Mouse (Mus musculus) midbrain, embryonic 13.5 days (tissue): ENCODE data around the gene Pnpla3. TPM values are rescaled to one million over a fixed set of nuclear protein-coding genes. Genes with fewer than 3 reads are reported as not detected.
A peak's percentile ranks its signal among the peaks of the same experiment; 100 is the strongest.

Experiments
- ATAC-seq: fragments of 200-750 bp; cut with Nextera tagmentation; 2 replicates; pipeline ENCODE4 v1.8.0; 2017; ENCODE audit warnings: mild to moderate bottlenecking, moderate TSS enrichment, moderate library complexity
- H3K27ac ChIP-seq: fragments of 300-500 bp; sonication (generic); 2 replicates; pipeline ENCODE4 v1.5.1; 2015; ENCODE audit warnings: inconsistent platforms, mild to moderate bottlenecking, moderate library complexity
- H3K27me3 ChIP-seq: fragments of 300-500 bp; sonication (generic); 2 replicates; pipeline ENCODE4 v1.6.1; 2015; ENCODE audit warnings: mild to moderate bottlenecking, inconsistent platforms
- H3K36me3 ChIP-seq: fragments of 300-500 bp; sonication (generic); 2 replicates; pipeline ENCODE4 v1.6.1; 2015; ENCODE audit warnings: mild to moderate bottlenecking, inconsistent platforms
- H3K4me1 ChIP-seq: fragments of 300-500 bp; sonication (generic); replicated peaks from 2 replicates; pipeline ENCODE4 v1.6.1; 2015; ENCODE audit warnings: inconsistent platforms
- H3K4me2 ChIP-seq: fragments of 300-500 bp; sonication (generic); replicated peaks from 2 replicates; pipeline ENCODE4 v1.6.1; 2015; ENCODE audit warnings: moderate library complexity, mild to moderate bottlenecking, inconsistent platforms
- H3K4me3 ChIP-seq: fragments of 300-500 bp; sonication (generic); replicated peaks from 2 replicates; pipeline ENCODE4 v1.5.1; 2015; ENCODE audit warnings: mild to moderate bottlenecking, inconsistent platforms
- H3K9ac ChIP-seq: fragments of 300-500 bp; sonication (generic); replicated peaks from 2 replicates; pipeline ENCODE4 v1.6.1; 2015; ENCODE audit warnings: mild to moderate bottlenecking, inconsistent platforms
- H3K9me3 ChIP-seq: fragments of 300-500 bp; sonication (generic); 2 replicates; pipeline ENCODE4 v1.6.1; 2016; ENCODE audit warnings: mild to moderate bottlenecking, inconsistent platforms
- WGBS: fragments of 180-500 bp; shearing (Covaris S2); methylation state at CpG from one replicate; pipeline ENCODE4 v1.1.7; 2015; 5-methylcytosine and 5-hydroxymethylcytosine counted together
- polyA plus RNA-seq: library from polyadenylated mRNA; unstranded; fragments of >200 nt; fragmentation: Nextera tagmentation; extraction: Ambion mirVana; gene quantifications from 2 replicates; pipeline ENCODE4 v1.2.1, GENCODE M21; 2015

Pnpla3 gene
- polyA plus RNA-seq, 1 experiment from 2014 or later, result 4.5 TPM

DNA sequence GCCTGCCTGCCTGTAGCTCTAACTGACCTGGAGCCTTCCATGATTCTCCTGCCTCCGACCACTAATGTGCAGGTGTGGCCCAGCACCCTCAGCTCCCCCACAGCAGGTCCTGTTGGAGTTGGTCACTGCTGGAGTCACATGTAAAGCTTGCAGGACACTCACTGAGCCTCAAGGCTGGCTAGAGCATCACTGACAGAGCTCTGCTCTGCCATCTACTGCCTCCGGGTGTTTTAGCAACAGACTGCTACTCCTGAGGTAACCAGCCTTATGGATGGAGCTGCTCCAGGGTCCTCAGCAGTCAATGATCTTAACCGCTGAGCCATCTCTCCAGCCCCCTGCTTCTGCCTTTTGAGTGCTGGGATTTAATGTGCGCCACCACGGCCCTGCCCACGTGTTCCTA lies 55.8 kb downstream of the Pnpla3 start:
- no peaks in the 10 kb centered on the region for H3K9me3 ChIP-seq
- no peak overlapping the region for H3K9ac ChIP-seq
- H3K36me3 ChIP-seq, result no peaks in the 10 kb centered on the region
- peaks cover 58% of the 10 kb centered on the region for H3K4me1 ChIP-seq
- H3K27ac ChIP-seq, result peak overlapping the region; percentile 66
- no peak overlapping the region for H3K4me2 ChIP-seq
- no peak overlapping the region for H3K4me3 ChIP-seq
- H3K27me3 ChIP-seq, result no peaks in the 10 kb centered on the region
- ATAC-seq, result 0 out of 2 replicates have a peak, but pooled peaks have one; percentile 13
- 24% methylated on average over 6 of the region's 6 CpGs for WGBS

DNA sequence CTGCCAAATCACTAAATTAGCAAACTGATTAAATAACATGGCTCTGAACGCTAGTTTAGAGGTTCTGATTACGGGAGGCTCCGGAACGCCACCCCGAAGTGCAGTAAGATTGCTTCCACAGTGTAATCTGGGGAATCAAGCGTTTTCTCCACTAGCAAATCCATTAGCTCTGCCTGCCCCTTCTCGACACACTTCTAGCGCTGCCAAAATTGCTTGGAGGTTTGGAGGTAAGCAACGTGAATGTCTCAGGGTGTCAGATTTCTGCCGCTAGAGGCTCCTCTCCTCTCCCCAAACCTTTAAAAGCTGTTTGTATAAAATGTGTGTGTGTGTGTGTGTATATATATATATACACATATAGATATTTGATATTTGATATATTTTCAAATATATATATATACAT lies 57.1 kb downstream of the Pnpla3 start:
- Histone ChIP-seq H3K9ac (no peak overlapping the region), H3K27me3 (no peaks in the 10 kb centered on the region), H3K9me3 (no peaks in the 10 kb centered on the region), H3K4me3 (no peak overlapping the region), H3K4me2 (no peak overlapping the region), H3K36me3 (no peaks in the 10 kb centered on the region), H3K27ac (0 out of 2 replicates have a peak overlapping the region, but pooled peaks have one; percentile 66), H3K4me1 (peaks cover 49% of the 10 kb centered on the region)
- 51% methylated on average over 10 of the region's 10 CpGs for WGBS
- no peak for ATAC-seq

DNA sequence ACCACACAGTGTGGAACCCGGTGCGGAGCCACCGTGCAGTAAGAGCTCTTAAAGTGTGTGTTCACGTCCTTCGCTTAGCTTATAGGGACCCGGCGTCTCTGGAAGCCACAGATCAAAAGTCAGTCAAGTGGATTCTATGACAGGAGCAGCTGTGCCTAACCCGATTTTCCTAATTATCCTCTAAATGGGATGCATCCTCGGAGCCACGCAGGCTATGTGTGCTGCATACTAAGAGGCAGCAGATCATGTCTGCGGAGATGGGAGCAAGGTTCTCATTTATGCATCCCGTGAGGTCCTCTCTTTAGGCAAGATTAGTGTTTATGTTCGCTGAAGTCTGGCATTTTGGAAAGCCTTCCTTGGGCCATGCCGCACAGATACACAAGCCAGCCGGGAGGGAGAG lies 59.3 kb downstream of the Pnpla3 start:
- WGBS, result 17% methylated on average over 15 of the region's 15 CpGs
- Histone ChIP-seq H3K9me3 (no peaks in the 10 kb centered on the region), H3K36me3 (no peaks in the 10 kb centered on the region), H3K27me3 (no peaks in the 10 kb centered on the region), H3K9ac (no peak overlapping the region), H3K4me2 (peak overlapping the region; percentile 11; the same call in 1 of the 2 replicates), H3K27ac (peak overlapping the region; percentile 84), H3K4me3 (no peak overlapping the region), H3K4me1 (peaks cover 68% of the 10 kb centered on the region)
- ATAC-seq, result peak; percentile 73

DNA sequence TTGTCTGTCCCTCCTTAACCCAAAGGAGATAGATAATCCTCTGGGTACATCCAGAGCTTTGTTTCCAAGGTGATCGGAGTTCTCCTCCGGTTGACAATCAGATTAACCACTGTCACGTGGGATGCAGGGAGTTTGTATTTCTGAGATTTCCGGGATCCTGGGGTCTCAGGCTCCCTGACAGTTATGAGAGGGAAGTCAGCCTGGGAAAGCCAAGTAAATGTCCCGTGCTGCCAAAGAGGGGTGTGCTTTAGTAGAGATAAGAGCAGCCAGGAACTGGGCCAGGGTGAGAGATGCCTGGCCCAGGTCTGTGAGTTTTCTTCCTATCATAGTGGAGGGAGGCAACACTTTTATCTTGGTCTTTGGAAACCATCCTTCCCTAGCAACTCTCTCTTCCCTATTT lies 63.0 kb downstream of the Pnpla3 start:
- peaks cover 68% of the 10 kb centered on the region for H3K4me1 ChIP-seq
- H3K9me3 ChIP-seq, result no peaks in the 10 kb centered on the region
- 1% methylated on average over 5 of the region's 5 CpGs for WGBS
- no peaks in the 10 kb centered on the region for H3K27me3 ChIP-seq
- no peaks in the 10 kb centered on the region for H3K36me3 ChIP-seq
- no peak overlapping the region for H3K4me3 ChIP-seq
- H3K4me2 ChIP-seq, result peak overlapping the region; percentile 83; the same call in 1 of the 2 replicates
- no peak for ATAC-seq
- peak overlapping the region; percentile 70; the same call in 1 of the 2 replicates for H3K9ac ChIP-seq
- peak overlapping the region; percentile 75 for H3K27ac ChIP-seq

DNA sequence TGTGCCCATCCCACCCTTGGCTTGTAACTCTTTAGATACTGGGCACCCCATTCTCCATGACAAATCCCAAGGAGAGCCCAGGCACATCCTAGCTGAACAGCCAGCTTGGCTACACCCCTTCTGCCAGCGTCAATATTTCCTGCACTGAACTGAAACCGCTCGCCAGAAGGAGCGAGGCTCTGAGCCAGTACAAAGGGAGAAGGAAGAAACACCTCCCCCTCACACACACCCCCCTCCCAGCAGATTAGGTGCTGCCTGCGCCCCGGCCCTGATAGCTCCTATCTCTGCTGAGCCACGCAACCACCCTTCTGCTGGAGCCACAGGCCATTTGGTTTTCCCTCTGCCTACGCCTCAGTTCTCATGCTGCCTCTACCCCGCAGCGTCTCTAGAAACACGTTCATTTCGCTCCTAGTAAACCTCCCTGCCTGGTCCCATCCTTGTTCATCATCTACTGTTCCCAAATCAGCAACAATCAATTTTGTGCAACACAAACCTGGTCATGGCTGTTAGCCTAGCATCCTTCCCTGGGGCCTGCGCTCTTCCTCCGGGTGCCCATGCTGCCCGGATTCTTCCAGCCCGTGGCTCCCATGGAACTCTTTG lies 63.6 kb downstream of the Pnpla3 start:
- H3K9ac ChIP-seq, result peak overlapping the region; percentile 70
- peak; percentile 4; the same call in 1 of the 2 replicates for ATAC-seq
- WGBS, result 3% methylated on average over 16 of the region's 16 CpGs
- H3K4me1 ChIP-seq, result peaks cover 64% of the 10 kb centered on the region
- H3K27me3 ChIP-seq, result no peaks in the 10 kb centered on the region
- H3K4me3 ChIP-seq, result peak overlapping the region; percentile 44
- peak overlapping the region; percentile 75 for H3K27ac ChIP-seq
- H3K4me2 ChIP-seq, result peak overlapping the region; percentile 83
- no peaks in the 10 kb centered on the region for H3K36me3 ChIP-seq
- H3K9me3 ChIP-seq, result no peaks in the 10 kb centered on the region

DNA sequence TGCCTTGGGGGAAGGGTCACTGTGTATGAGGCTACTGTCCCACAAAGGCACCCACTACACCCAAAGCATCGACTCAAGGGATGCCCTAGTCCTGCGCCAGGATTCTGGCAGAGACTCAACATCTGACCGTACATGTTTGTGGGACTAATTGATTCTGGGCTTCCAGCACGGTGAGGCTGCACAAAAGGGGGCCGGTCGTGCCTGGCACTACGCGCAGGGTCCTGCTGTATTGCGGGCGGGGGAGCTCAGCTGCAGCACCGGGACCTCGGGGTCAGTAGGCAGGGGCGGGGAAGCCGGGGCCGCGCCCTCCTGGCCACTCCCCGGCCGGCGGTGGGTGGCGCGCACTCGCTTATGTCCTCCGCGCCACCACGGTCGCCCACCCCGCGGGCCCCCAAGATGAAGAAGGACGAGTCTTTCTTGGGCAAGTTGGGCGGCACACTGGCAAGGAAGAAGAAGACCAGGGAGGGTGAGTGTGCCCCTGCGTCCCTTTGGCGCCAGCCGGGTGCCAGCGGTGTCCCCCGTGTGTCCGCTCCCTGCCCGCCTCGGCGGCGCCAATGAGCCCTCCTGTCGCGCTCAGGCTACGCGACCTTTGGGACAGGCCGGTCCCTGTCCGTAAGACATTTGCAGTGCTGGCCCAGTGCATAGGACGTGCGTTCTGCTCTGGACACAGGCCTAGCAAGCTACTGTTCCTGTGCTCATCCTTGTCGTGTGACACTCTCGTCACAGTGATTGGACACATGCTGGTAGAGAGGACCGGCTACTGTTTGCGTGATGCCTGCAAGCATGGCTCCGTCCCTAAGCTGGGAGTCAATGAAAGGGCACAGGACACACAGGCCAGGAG lies 64.3 kb downstream of the Pnpla3 start, which contains the start of gene Parvb:
Gene Parvb, plus strand, starts transcription at position 323 of the 841 bp plus-strand sequence.
- peak; percentile 41 for ATAC-seq
- Histone ChIP-seq H3K9ac (peak within 1 kb of the TSS; percentile 70), H3K27me3 (no peaks in the 10 kb centered on the region), H3K36me3 (no peaks in the 10 kb centered on the region), H3K4me2 (peak within 1 kb of the TSS; percentile 83), H3K4me1 (peaks cover 57% of the 10 kb centered on the region), H3K9me3 (no peaks in the 10 kb centered on the region), H3K27ac (peak within 1 kb of the TSS; percentile 75), H3K4me3 (peak within 1 kb of the TSS; percentile 44)
- WGBS, result under 1% methylated on average over 53 of the region's 53 CpGs

DNA sequence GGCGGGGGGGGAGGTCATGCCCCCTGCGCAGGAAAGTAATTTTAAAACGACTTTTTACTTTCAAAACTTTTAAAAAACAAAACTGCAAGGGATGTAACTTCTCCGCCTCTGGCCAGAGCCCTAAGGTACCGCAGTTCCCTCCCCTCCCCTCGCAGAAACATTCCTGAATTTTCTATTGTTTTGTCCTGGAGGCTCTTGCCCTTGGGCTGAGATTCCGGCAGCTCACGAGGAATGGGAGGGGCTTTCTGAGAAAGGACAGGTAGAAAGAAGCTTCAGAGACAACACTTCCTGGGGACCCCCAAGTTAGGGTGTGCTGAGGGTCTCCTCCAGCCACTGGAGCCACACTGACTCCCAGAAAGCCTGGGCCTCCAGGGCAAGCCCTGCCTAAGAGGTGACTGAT lies 65.0 kb downstream of the Pnpla3 start:
- no peaks in the 10 kb centered on the region for H3K36me3 ChIP-seq
- peak overlapping the region; percentile 44 for H3K4me3 ChIP-seq
- WGBS, result 13% methylated on average over 8 of the region's 8 CpGs
- peaks cover 55% of the 10 kb centered on the region for H3K4me1 ChIP-seq
- H3K9me3 ChIP-seq, result no peaks in the 10 kb centered on the region
- H3K9ac ChIP-seq, result peak overlapping the region; percentile 70; the same call in 1 of the 2 replicates
- H3K4me2 ChIP-seq, result peak overlapping the region; percentile 83
- no peak for ATAC-seq
- H3K27ac ChIP-seq, result peak overlapping the region; percentile 75
- no peaks in the 10 kb centered on the region for H3K27me3 ChIP-seq

DNA sequence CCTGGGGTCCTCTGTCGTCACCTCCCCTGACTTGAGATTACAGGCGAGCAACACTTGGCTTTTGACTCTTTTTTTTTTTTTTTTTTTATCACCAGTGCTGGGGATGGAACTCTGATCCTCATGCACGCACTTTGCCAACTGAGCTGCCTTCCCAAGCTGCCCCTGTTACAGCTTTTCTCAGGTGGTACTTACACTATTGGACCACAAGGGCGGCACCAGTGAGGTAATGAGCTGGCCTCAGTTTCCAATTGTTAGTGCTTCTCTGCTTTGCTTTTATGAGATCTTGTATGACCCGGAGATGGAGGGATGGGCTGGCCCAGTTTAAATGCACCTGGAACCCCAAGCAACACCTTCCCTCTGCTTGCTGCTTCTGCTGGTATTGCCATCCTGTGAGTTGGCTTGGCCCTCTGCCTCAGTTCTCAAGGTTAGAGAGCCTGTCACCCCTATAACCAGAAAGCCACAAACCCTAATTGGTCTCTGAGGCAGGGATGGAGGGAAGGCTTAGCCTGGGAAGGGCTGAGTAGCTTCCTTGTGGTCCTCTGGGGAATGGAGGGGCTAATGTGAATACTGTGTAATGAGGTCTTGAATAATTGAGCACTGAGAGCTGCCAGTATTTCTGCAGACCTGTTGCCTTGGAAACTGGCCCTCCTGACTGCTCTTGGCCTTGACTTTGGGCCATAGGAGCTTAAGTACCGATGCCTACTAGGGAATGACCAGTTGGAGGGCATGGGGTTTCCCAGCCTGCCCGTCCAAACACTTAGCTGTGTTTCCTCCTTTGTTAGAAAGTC lies 67.4 kb downstream of the Pnpla3 start:
- Histone ChIP-seq H3K4me1 (peaks cover 67% of the 10 kb centered on the region), H3K36me3 (no peaks in the 10 kb centered on the region), H3K9ac (no peak overlapping the region), H3K9me3 (no peaks in the 10 kb centered on the region), H3K4me2 (no peak overlapping the region), H3K27ac (peak overlapping the region; percentile 69; the same call in 1 of the 2 replicates), H3K4me3 (no peak overlapping the region), H3K27me3 (no peaks in the 10 kb centered on the region)
- ATAC-seq, result peak; percentile 28; the same call in 1 of the 2 replicates
- 86% methylated on average over 7 of the region's 7 CpGs for WGBS

DNA sequence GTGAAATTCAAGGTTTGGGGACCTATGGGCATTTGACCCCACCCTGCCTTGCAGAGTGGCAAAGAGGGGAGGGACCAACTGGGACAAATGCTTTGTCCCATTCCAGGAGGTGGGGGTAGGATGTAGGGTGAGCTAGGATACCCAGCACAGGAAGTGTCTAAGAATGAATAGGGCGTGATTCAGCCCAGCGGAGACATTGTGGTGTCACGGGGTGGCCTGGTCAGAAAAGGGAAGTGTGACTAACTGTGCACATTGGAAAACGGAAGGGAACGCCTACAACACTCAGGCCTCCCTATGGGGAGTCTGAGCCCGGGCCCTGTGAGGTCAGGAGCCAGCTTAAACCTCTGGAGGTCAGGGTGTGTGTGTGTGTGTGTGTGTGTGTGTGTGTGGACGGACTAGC lies 68.0 kb downstream of the Pnpla3 start:
- no peak overlapping the region for H3K4me2 ChIP-seq
- no peak overlapping the region for H3K27ac ChIP-seq
- no peaks in the 10 kb centered on the region for H3K27me3 ChIP-seq
- WGBS, result 62% methylated on average over 7 of the region's 7 CpGs
- peaks cover 61% of the 10 kb centered on the region for H3K4me1 ChIP-seq
- H3K36me3 ChIP-seq, result no peaks in the 10 kb centered on the region
- H3K4me3 ChIP-seq, result no peak overlapping the region
- ATAC-seq, result no peak
- no peaks in the 10 kb centered on the region for H3K9me3 ChIP-seq
- H3K9ac ChIP-seq, result no peak overlapping the region
